Mouse (Mus musculus): ENCODE data around the gene Zbtb44. TPM values are rescaled to one million over a fixed set of nuclear protein-coding genes. Genes with fewer than 3 reads are reported as not detected.

Zbtb44 gene
- polyA plus RNA-seq, 1 experiment, result 8.2 TPM

- no peak for TF ChIP-seq GATA1 (IDR thresholded peaks at IDR 0.05; ENCODE audit: low read length)
These were observed 57.7 kb downstream of the Zbtb44 start for GRCm38 (mm10) chr9:31088116-31088515.

GRCm38 (mm10) chr9:31088883-31089282 lies 58.4 kb downstream of the Zbtb44 start:
- no peak for TF ChIP-seq GATA1 (IDR thresholded peaks at IDR 0.05; ENCODE audit: low read length)

GRCm38 (mm10) chr9:31089541-31089940 lies 59.1 kb downstream of the Zbtb44 start:
- TF ChIP-seq GATA1 (IDR thresholded peaks at IDR 0.05; ENCODE audit: low read length), result no peak

GRCm38 (mm10) chr9:31090081-31091023 lies 59.9 kb downstream of the Zbtb44 start:
- no peak for TF ChIP-seq GATA1 (IDR thresholded peaks at IDR 0.05; ENCODE audit: low read length)

GRCm38 (mm10) chr9:31091162-31091581 lies 60.7 kb downstream of the Zbtb44 start:
- TF ChIP-seq GATA1 (IDR thresholded peaks at IDR 0.05; ENCODE audit: low read length), result no peak

- no peak for TF ChIP-seq GATA1 (IDR thresholded peaks at IDR 0.05; ENCODE audit: low read length)
These were observed 61.8 kb downstream of the Zbtb44 start for GRCm38 (mm10) chr9:31092111-31092832.

GRCm38 (mm10) chr9:31092833-31093195 lies 62.4 kb downstream of the Zbtb44 start:
- TF ChIP-seq GATA1 (IDR thresholded peaks at IDR 0.05; ENCODE audit: low read length), result no peak

- no peak for TF ChIP-seq GATA1 (IDR thresholded peaks at IDR 0.05; ENCODE audit: low read length)
These were observed 66.9 kb downstream of the Zbtb44 start for GRCm38 (mm10) chr9:31097088-31098082.

GRCm38 (mm10) chr9:31098118-31098517 lies 67.7 kb downstream of the Zbtb44 start:
- no peak for TF ChIP-seq GATA1 (IDR thresholded peaks at IDR 0.05; ENCODE audit: low read length)

- TF ChIP-seq GATA1 (IDR thresholded peaks at IDR 0.05; ENCODE audit: low read length), result no peak
These were observed 78.0 kb downstream of the Zbtb44 start for GRCm38 (mm10) chr9:31108464-31108863.

GRCm38 (mm10) chr9:31115586-31115985 lies 85.1 kb downstream of the Zbtb44 start:
- no peak for TF ChIP-seq GATA1 (IDR thresholded peaks at IDR 0.05; ENCODE audit: low read length)

- no peak for TF ChIP-seq GATA1 (IDR thresholded peaks at IDR 0.05; ENCODE audit: low read length)
These were observed 86.6 kb downstream of the Zbtb44 start for GRCm38 (mm10) chr9:31117088-31117487.

- TF ChIP-seq GATA1 (IDR thresholded peaks at IDR 0.05; ENCODE audit: low read length), result no peak
These were observed 87.0 kb downstream of the Zbtb44 start for GRCm38 (mm10) chr9:31117488-31117887.

- TF ChIP-seq GATA1 (IDR thresholded peaks at IDR 0.05; ENCODE audit: low read length), result no peak
These were observed 88.3 kb downstream of the Zbtb44 start for GRCm38 (mm10) chr9:31118520-31119298.
